Mouse (Mus musculus): ENCODE results near the gene Thpo. TPM values are rescaled to one million over a fixed set of nuclear protein-coding genes. Genes with fewer than 3 reads are reported as not detected.

Thpo gene
- polyA plus RNA-seq, 1 experiment from 2014 or later: 2.7 TPM

- H3K4me3 ChIP-seq (ENCODE audit: low read depth, low read length): no peak overlapping the region
- no peak overlapping the region for H3K4me2 ChIP-seq (replicated peaks; ENCODE audit: low read depth)
- TF ChIP-seq CTCF (IDR thresholded peaks at IDR 0.05; ENCODE audit: low read depth): peak; percentile 72
- no peaks in the 10 kb centered on the region for H3K9me3 ChIP-seq (ENCODE audit: control insufficient read depth)
- WGBS: 17% methylated on average over 3 of the region's 3 CpGs
- no peaks in the 10 kb centered on the region for H3K36me3 ChIP-seq (ENCODE audit: control insufficient read depth, insufficient read depth)
- no peak for ATAC-seq
- H3K9ac ChIP-seq (ENCODE audit: low read depth, low read length): no peak overlapping the region
- no peaks in the 10 kb centered on the region for H3K4me1 ChIP-seq (replicated peaks; ENCODE audit: control insufficient read depth, insufficient read depth, low read length)
- no peaks in the 10 kb centered on the region for H3K27me3 ChIP-seq (replicated peaks; ENCODE audit: control insufficient read depth, insufficient read depth, low read length)
- H3K27ac ChIP-seq (ENCODE audit: low read depth, low read length): no peak overlapping the region
Observed at GRCm38 (mm10) chr16:20761681-20762080, 27.4 kb upstream of the Thpo start.

- H3K9me3 ChIP-seq (ENCODE audit: control insufficient read depth): no peaks in the 10 kb centered on the region
- no peak overlapping the region for H3K27ac ChIP-seq (ENCODE audit: low read depth, low read length)
- no peak for TF ChIP-seq CTCF (IDR thresholded peaks at IDR 0.05; ENCODE audit: low read depth)
- no peak overlapping the region for H3K9ac ChIP-seq (ENCODE audit: low read depth, low read length)
- H3K36me3 ChIP-seq (ENCODE audit: control insufficient read depth, insufficient read depth): no peaks in the 10 kb centered on the region
- ATAC-seq: no peak
- no peak overlapping the region for H3K4me2 ChIP-seq (replicated peaks; ENCODE audit: low read depth)
- no peak overlapping the region for H3K4me3 ChIP-seq (ENCODE audit: low read depth, low read length)
- H3K27me3 ChIP-seq (replicated peaks; ENCODE audit: control insufficient read depth, insufficient read depth, low read length): no peaks in the 10 kb centered on the region
- WGBS: 93% methylated on average over 1 of the region's 1 CpGs
- H3K4me1 ChIP-seq (replicated peaks; ENCODE audit: control insufficient read depth, insufficient read depth, low read length): no peaks in the 10 kb centered on the region
Observed at GRCm38 (mm10) chr16:20757385-20757784, 23.1 kb upstream of the Thpo start.

- Histone ChIP-seq H3K27me3 (replicated peaks; ENCODE audit: control insufficient read depth, insufficient read depth, low read length) (no peaks in the 10 kb centered on the region), H3K9ac (ENCODE audit: low read depth, low read length) (no peak overlapping the region), H3K4me2 (replicated peaks; ENCODE audit: low read depth) (no peak overlapping the region), H3K36me3 (ENCODE audit: control insufficient read depth, insufficient read depth) (no peaks in the 10 kb centered on the region), H3K4me3 (ENCODE audit: low read depth, low read length) (no peak overlapping the region), H3K4me1 (replicated peaks; ENCODE audit: control insufficient read depth, insufficient read depth, low read length) (no peaks in the 10 kb centered on the region), H3K27ac (ENCODE audit: low read depth, low read length) (no peak overlapping the region), H3K9me3 (ENCODE audit: control insufficient read depth) (no peaks in the 10 kb centered on the region)
- no peak for TF ChIP-seq CTCF (IDR thresholded peaks at IDR 0.05; ENCODE audit: low read depth)
- no peak for ATAC-seq
- WGBS: 80% methylated on average over 5 of the region's 5 CpGs
Observed at GRCm38 (mm10) chr16:20756052-20756451, 21.7 kb upstream of the Thpo start.

- H3K27ac ChIP-seq (ENCODE audit: low read depth, low read length): no peak overlapping the region
- TF ChIP-seq CTCF (IDR thresholded peaks at IDR 0.05; ENCODE audit: low read depth): no peak
- no peaks in the 10 kb centered on the region for H3K27me3 ChIP-seq (replicated peaks; ENCODE audit: control insufficient read depth, insufficient read depth, low read length)
- H3K4me3 ChIP-seq (ENCODE audit: low read depth, low read length): no peak overlapping the region
- H3K9ac ChIP-seq (ENCODE audit: low read depth, low read length): no peak overlapping the region
- 40% methylated on average over 8 of the region's 8 CpGs for WGBS
- no peak for ATAC-seq
- no peaks in the 10 kb centered on the region for H3K9me3 ChIP-seq (ENCODE audit: control insufficient read depth)
- H3K36me3 ChIP-seq (ENCODE audit: control insufficient read depth, insufficient read depth): no peaks in the 10 kb centered on the region
- H3K4me1 ChIP-seq (replicated peaks; ENCODE audit: control insufficient read depth, insufficient read depth, low read length): no peaks in the 10 kb centered on the region
- H3K4me2 ChIP-seq (replicated peaks; ENCODE audit: low read depth): no peak overlapping the region
Observed at GRCm38 (mm10) chr16:20750518-20750917, 16.2 kb upstream of the Thpo start.

DNA sequence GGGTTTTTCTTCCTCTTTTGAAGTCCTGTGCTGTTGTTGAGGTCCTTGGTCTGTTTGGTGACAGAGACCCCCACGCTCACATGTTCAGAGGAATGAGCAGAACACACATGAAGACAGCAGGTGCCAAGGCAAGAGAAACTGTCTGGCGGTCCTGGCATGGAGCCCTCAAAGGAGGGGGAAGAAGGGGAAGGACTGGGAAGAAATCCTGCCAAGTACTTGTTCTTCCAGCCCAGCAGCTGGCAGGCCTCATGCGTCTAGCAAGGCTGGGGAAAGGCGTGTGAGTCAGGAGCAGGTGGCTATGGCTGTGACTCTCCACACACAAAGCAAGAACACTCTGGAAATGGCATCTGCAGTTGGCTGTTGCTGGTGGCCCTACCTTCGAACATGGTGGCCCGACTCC is 12.3 kb upstream of the Thpo start:
- no peaks in the 10 kb centered on the region for H3K4me1 ChIP-seq (replicated peaks; ENCODE audit: control insufficient read depth, insufficient read depth, low read length)
- H3K27me3 ChIP-seq (replicated peaks; ENCODE audit: control insufficient read depth, insufficient read depth, low read length): no peaks in the 10 kb centered on the region
- peak; percentile 28; the same call in 1 of the 2 replicates for ATAC-seq
- H3K27ac ChIP-seq (ENCODE audit: low read depth, low read length): no peak overlapping the region
- H3K4me2 ChIP-seq (replicated peaks; ENCODE audit: low read depth): no peak overlapping the region
- no peak for TF ChIP-seq CTCF (IDR thresholded peaks at IDR 0.05; ENCODE audit: low read depth)
- no peaks in the 10 kb centered on the region for H3K36me3 ChIP-seq (ENCODE audit: control insufficient read depth, insufficient read depth)
- no peaks in the 10 kb centered on the region for H3K9me3 ChIP-seq (ENCODE audit: control insufficient read depth)
- no peak overlapping the region for H3K4me3 ChIP-seq (ENCODE audit: low read depth, low read length)
- no peak overlapping the region for H3K9ac ChIP-seq (ENCODE audit: low read depth, low read length)
- 47% methylated on average over 6 of the region's 6 CpGs for WGBS

- Histone ChIP-seq H3K4me1 (replicated peaks; ENCODE audit: control insufficient read depth, insufficient read depth, low read length) (no peaks in the 10 kb centered on the region), H3K4me3 (ENCODE audit: low read depth, low read length) (no peak overlapping the region), H3K36me3 (ENCODE audit: control insufficient read depth, insufficient read depth) (no peaks in the 10 kb centered on the region), H3K9me3 (ENCODE audit: control insufficient read depth) (no peaks in the 10 kb centered on the region), H3K9ac (ENCODE audit: low read depth, low read length) (no peak overlapping the region), H3K27me3 (replicated peaks; ENCODE audit: control insufficient read depth, insufficient read depth, low read length) (peaks cover 8% of the 10 kb centered on the region), H3K27ac (ENCODE audit: low read depth, low read length) (no peak overlapping the region), H3K4me2 (replicated peaks; ENCODE audit: low read depth) (no peak overlapping the region)
- no peak for ATAC-seq
- TF ChIP-seq CTCF (IDR thresholded peaks at IDR 0.05; ENCODE audit: low read depth): no peak
- 93% methylated on average over 9 of the region's 9 CpGs for WGBS
Observed at GRCm38 (mm10) chr16:20739845-20740244, 5.5 kb upstream of the Thpo start.

- Histone ChIP-seq H3K4me2 (replicated peaks; ENCODE audit: low read depth) (no peak overlapping the region), H3K4me3 (ENCODE audit: low read depth, low read length) (no peak overlapping the region), H3K9ac (ENCODE audit: low read depth, low read length) (no peak overlapping the region), H3K4me1 (replicated peaks; ENCODE audit: control insufficient read depth, insufficient read depth, low read length) (peaks cover 7% of the 10 kb centered on the region; the same call in 1 of the 2 replicates), H3K27me3 (replicated peaks; ENCODE audit: control insufficient read depth, insufficient read depth, low read length) (peaks cover 29% of the 10 kb centered on the region), H3K9me3 (ENCODE audit: control insufficient read depth) (no peaks in the 10 kb centered on the region), H3K27ac (ENCODE audit: low read depth, low read length) (no peak overlapping the region), H3K36me3 (ENCODE audit: control insufficient read depth, insufficient read depth) (no peaks in the 10 kb centered on the region)
- ATAC-seq: no peak
- WGBS: 87% methylated on average over 5 of the region's 5 CpGs
- TF ChIP-seq CTCF (IDR thresholded peaks at IDR 0.05; ENCODE audit: low read depth): no peak
Observed at GRCm38 (mm10) chr16:20736823-20737222, 2.5 kb upstream of the Thpo start.
